Mouse (Mus musculus): ENCODE results near the gene Gm5127. TPM values are rescaled to one million over a fixed set of nuclear protein-coding genes. Genes with fewer than 3 reads are reported as not detected.

Gene Gm5127
- polyA plus RNA-seq, 1 experiment from 2014 or later = 0.09 TPM

DNA sequence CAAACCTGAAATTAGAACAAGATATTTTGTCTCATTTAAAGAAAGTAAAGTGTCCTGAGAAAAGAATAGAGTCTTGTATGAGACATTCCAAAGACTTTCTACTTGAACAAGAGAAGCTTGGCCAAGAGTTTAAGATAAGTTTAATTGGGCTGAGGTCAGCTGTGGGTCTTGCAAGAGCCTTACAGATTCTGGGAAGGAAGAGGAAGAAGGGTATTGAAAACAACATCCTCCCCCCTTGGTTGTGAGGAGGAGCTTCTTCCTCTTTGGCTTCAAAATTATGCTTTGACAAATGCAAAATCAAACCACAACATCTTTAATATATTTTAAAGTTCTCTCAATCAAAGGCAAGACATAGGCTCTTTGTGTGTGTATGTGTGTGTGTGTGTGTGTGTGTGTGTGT is 50.6 kb downstream of the Gm5127 start:
- Histone ChIP-seq H3K36me3 (no peaks in the 10 kb centered on the region), H3K4me1 (no peaks in the 10 kb centered on the region), H3K9ac (replicated peaks) (no peak overlapping the region), H3K27me3 (no peaks in the 10 kb centered on the region), H3K9me3 (no peaks in the 10 kb centered on the region), H3K4me2 (replicated peaks) (no peak overlapping the region), H3K27ac (replicated peaks) (no peak overlapping the region), H3K4me3 (no peak overlapping the region)
- no peak for ATAC-seq (replicated peaks)

GRCm38 (mm10) chrX:106634799-106635541 is 52.0 kb downstream of the Gm5127 start:
- no peak overlapping the region for H3K4me2 ChIP-seq (replicated peaks)
- ATAC-seq (replicated peaks) = no peak
- H3K36me3 ChIP-seq = no peaks in the 10 kb centered on the region
- H3K9ac ChIP-seq (replicated peaks) = no peak overlapping the region
- no peaks in the 10 kb centered on the region for H3K27me3 ChIP-seq
- no peaks in the 10 kb centered on the region for H3K9me3 ChIP-seq
- no peak overlapping the region for H3K4me3 ChIP-seq
- no peaks in the 10 kb centered on the region for H3K4me1 ChIP-seq
- no peak overlapping the region for H3K27ac ChIP-seq (replicated peaks)
- WGBS = 79% methylated on average over 3 of the region's 3 CpGs

GRCm38 (mm10) chrX:106662101-106662500 is 79.1 kb downstream of the Gm5127 start:
- no peak for ATAC-seq (replicated peaks)
- Histone ChIP-seq H3K9me3 (no peaks in the 10 kb centered on the region), H3K27ac (replicated peaks) (no peak overlapping the region), H3K36me3 (no peaks in the 10 kb centered on the region), H3K27me3 (no peaks in the 10 kb centered on the region), H3K4me1 (no peaks in the 10 kb centered on the region), H3K4me3 (no peak overlapping the region), H3K9ac (replicated peaks) (no peak overlapping the region), H3K4me2 (replicated peaks) (no peak overlapping the region)

GRCm38 (mm10) chrX:106704590-106704989 is 121.6 kb downstream of the Gm5127 start:
- H3K4me1 ChIP-seq = no peaks in the 10 kb centered on the region
- H3K9ac ChIP-seq (replicated peaks) = no peak overlapping the region
- no peak for ATAC-seq (replicated peaks)
- no peaks in the 10 kb centered on the region for H3K27me3 ChIP-seq
- no peak overlapping the region for H3K4me2 ChIP-seq (replicated peaks)
- H3K36me3 ChIP-seq = no peaks in the 10 kb centered on the region
- 83% methylated on average over 3 of the region's 3 CpGs for WGBS
- no peak overlapping the region for H3K4me3 ChIP-seq
- H3K27ac ChIP-seq (replicated peaks) = no peak overlapping the region
- no peaks in the 10 kb centered on the region for H3K9me3 ChIP-seq

- no peaks in the 10 kb centered on the region for H3K27me3 ChIP-seq
- no peak overlapping the region for H3K4me2 ChIP-seq (replicated peaks)
- H3K36me3 ChIP-seq = no peaks in the 10 kb centered on the region
- no peak for ATAC-seq (replicated peaks)
- 37% methylated on average over 2 of the region's 2 CpGs for WGBS
- H3K27ac ChIP-seq (replicated peaks) = no peak overlapping the region
- H3K9me3 ChIP-seq = no peaks in the 10 kb centered on the region
- no peak overlapping the region for H3K9ac ChIP-seq (replicated peaks)
- no peak overlapping the region for H3K4me3 ChIP-seq
- H3K4me1 ChIP-seq = no peaks in the 10 kb centered on the region
Measured at GRCm38 (mm10) chrX:106717160-106717559, 134.2 kb downstream of the Gm5127 start.

- Histone ChIP-seq H3K4me2 (replicated peaks) (no peak overlapping the region), H3K36me3 (no peaks in the 10 kb centered on the region), H3K4me3 (no peak overlapping the region), H3K4me1 (no peaks in the 10 kb centered on the region), H3K9me3 (no peaks in the 10 kb centered on the region), H3K27ac (replicated peaks) (no peak overlapping the region), H3K27me3 (no peaks in the 10 kb centered on the region), H3K9ac (replicated peaks) (no peak overlapping the region)
- ATAC-seq (replicated peaks) = no peak
Measured at GRCm38 (mm10) chrX:106742241-106742640, 159.3 kb downstream of the Gm5127 start.

DNA sequence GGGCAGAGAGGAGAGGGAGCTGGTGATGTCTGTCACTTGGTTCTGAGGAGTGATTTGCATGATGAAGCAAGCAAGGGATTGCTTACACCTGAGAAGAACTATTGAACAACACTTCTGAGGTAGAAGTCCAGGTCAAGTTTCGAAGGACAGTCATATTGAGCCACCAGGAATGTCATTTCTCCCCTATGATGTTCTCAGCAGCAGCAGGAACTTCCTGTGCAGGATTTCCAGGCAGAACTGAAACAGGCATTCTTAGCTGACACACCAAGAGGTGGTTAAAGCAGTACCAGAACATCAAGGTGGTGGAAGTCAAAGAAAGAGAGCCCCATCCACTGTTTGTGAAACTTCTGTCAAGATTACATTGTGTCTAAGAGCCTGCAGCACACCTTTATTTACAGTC is 172.3 kb downstream of the Gm5127 start:
- no peak overlapping the region for H3K4me2 ChIP-seq (replicated peaks)
- no peaks in the 10 kb centered on the region for H3K9me3 ChIP-seq
- no peaks in the 10 kb centered on the region for H3K4me1 ChIP-seq
- WGBS = 57% methylated on average over 1 of the region's 1 CpGs
- H3K27me3 ChIP-seq = no peaks in the 10 kb centered on the region
- H3K27ac ChIP-seq (replicated peaks) = no peak overlapping the region
- no peak overlapping the region for H3K9ac ChIP-seq (replicated peaks)
- no peak for ATAC-seq (replicated peaks)
- H3K36me3 ChIP-seq = no peaks in the 10 kb centered on the region
- no peak overlapping the region for H3K4me3 ChIP-seq

Small RNAs within 50 kb of the gene (microRNA-seq; reads per million reads assigned to microRNA genes)
- gene Gm22102 = not detected

Other genes with a start within 250 kb of the Gm5127 start
- 0.33 and 0.34 TPM in 2 replicates for gene Fndc3c1, start 97.8 kb upstream of the Gm5127 start, polyA plus RNA-seq (2015; fragmentation: Nextera tagmentation; extraction: Ambion mirVana)
- 0.09 and 0.22 TPM in 2 replicates for gene Cysltr1, start 20.5 kb downstream of the Gm5127 start, polyA plus RNA-seq (2015; fragmentation: Nextera tagmentation; extraction: Ambion mirVana)